Mouse (Mus musculus) left cerebral cortex, postnatal 10 days (tissue): Measurements from ENCODE around the gene Ggt1. TPM values are rescaled to one million over a fixed set of nuclear protein-coding genes. Genes with fewer than 3 reads are reported as not detected.
"Not testable (repeated sequence)": the region's sequence is repeated elsewhere in the genome, so short reads cannot be mapped to it uniquely, and the experiment has no call there.

ENCODE experiments used
- DNase-seq, 2 experiments: peaks; one replicate each; pipeline ENCODE4 v3.0.0; 2021 to 2022; ENCODE audit warnings: low spot score in 2 of 2, mixed read lengths in 1 of 2; ENCODE audit errors: extremely low spot score in 1 of 2
- intact Hi-C: fragments of 180-260 bp; cut with DNase I; formaldehyde crosslinking; loops from one replicate; pipeline ENCODE4 v1.15.1; 2025
- total RNA-seq, 2 experiments: library from RNA; stranded (reverse); gene quantifications; 2 replicates each; pipeline ENCODE4 v1.2.3; 2021

Ggt1 gene
- total RNA-seq, 2 experiments from 2014 or later = 1.5 to 4.1 TPM

- intact Hi-C loops, DNase-seq: not testable (repeated sequence)
These were observed 5.4 kb downstream of the Ggt1 start for GRCm38 (mm10) chr10:75566765-75567164.

GRCm38 (mm10) chr10:75568029-75568428 is 6.6 kb downstream of the Ggt1 start:
- no peak for DNase-seq
- intact Hi-C loops = no loop called here

- intact Hi-C loops = no loop called here
- peak in 1 of 2 experiments; percentile 20 for DNase-seq
These were observed 7.0 kb downstream of the Ggt1 start for GRCm38 (mm10) chr10:75568441-75568840.

GRCm38 (mm10) chr10:75568851-75569250 is 7.4 kb downstream of the Ggt1 start:
- peak in 1 of 2 experiments; percentile 12 for DNase-seq
- intact Hi-C loops = no loop called here

GRCm38 (mm10) chr10:75570981-75571657 is 9.7 kb downstream of the Ggt1 start:
- peak in 1 of 2 experiments; percentile 56 for DNase-seq
- intact Hi-C loops = no loop called here

GRCm38 (mm10) chr10:75571937-75572336 is 10.5 kb downstream of the Ggt1 start:
- DNase-seq = peak in 1 of 2 experiments; percentile 79
- intact Hi-C loops = no loop called here

GRCm38 (mm10) chr10:75573181-75573580 is 11.8 kb downstream of the Ggt1 start:
- no peak for DNase-seq
- intact Hi-C loops = no loop called here

- intact Hi-C loops = no loop called here
- no peak for DNase-seq
These were observed 12.6 kb downstream of the Ggt1 start for GRCm38 (mm10) chr10:75573965-75574364.

- intact Hi-C loops = no loop called here
- no peak for DNase-seq
These were observed 17.7 kb downstream of the Ggt1 start for GRCm38 (mm10) chr10:75579129-75579528.

GRCm38 (mm10) chr10:75585876-75586552 is 24.6 kb downstream of the Ggt1 start:
- intact Hi-C loops = loop anchor here (5.0 kb wide), 4 partner anchors 51 to 366 kb away; partner anchors contain the start of gene Gm5134
- peak; percentile 87 for DNase-seq

- intact Hi-C loops = loop anchor here (5.0 kb wide), 4 partner anchors 51 to 366 kb away; partner anchors contain the start of gene Gm5134
- DNase-seq = no peak
These were observed 25.1 kb downstream of the Ggt1 start for GRCm38 (mm10) chr10:75586553-75586879.

GRCm38 (mm10) chr10:75587781-75588180 is 26.4 kb downstream of the Ggt1 start:
- intact Hi-C loops = loop anchor here (5.0 kb wide), 4 partner anchors 50 to 365 kb away; partner anchors contain the start of gene Gm5134

GRCm38 (mm10) chr10:75588336-75588735 is 26.9 kb downstream of the Ggt1 start:
- intact Hi-C loops = loop anchor here (5.0 kb wide), 4 partner anchors 49 to 364 kb away; partner anchors contain the start of gene Gm5134
- DNase-seq = no peak

More at GRCm38 (mm10) chr10:75587781-75588180, 26.4 kb downstream of the Ggt1 start:
- DNase-seq = no peak

- intact Hi-C loops = loop anchor here (5.0 kb wide), 4 partner anchors 48 to 363 kb away; partner anchors contain the start of gene Gm5134
- DNase-seq = peak; percentile 31 to 77
These were observed 27.7 kb downstream of the Ggt1 start, which contains the start of gene Ggt5 for GRCm38 (mm10) chr10:75589129-75589528. Ggt5 (plus strand) TSS chr10:75589340.

GRCm38 (mm10) chr10:75589651-75590050 is 28.2 kb downstream of the Ggt1 start:
- no peak for DNase-seq
- intact Hi-C loops = loop anchor here (5.0 kb wide), 4 partner anchors 48 to 363 kb away; partner anchors contain the start of gene Gm5134

- intact Hi-C loops = no loop called here
These were observed 29.9 kb downstream of the Ggt1 start for GRCm38 (mm10) chr10:75591211-75591894.

GRCm38 (mm10) chr10:75592585-75592984 is 31.2 kb downstream of the Ggt1 start:
- DNase-seq = no peak
- intact Hi-C loops = no loop called here

More at GRCm38 (mm10) chr10:75591211-75591894, 29.9 kb downstream of the Ggt1 start:
- peak; percentile 28 to 66 for DNase-seq

- intact Hi-C loops = no loop called here
- no peak for DNase-seq
These were observed 34.6 kb downstream of the Ggt1 start for GRCm38 (mm10) chr10:75595981-75596380.

- intact Hi-C loops = no loop called here
- DNase-seq = no peak
These were observed 38.9 kb downstream of the Ggt1 start for GRCm38 (mm10) chr10:75600189-75600730.
